In the genomic region with DNA sequence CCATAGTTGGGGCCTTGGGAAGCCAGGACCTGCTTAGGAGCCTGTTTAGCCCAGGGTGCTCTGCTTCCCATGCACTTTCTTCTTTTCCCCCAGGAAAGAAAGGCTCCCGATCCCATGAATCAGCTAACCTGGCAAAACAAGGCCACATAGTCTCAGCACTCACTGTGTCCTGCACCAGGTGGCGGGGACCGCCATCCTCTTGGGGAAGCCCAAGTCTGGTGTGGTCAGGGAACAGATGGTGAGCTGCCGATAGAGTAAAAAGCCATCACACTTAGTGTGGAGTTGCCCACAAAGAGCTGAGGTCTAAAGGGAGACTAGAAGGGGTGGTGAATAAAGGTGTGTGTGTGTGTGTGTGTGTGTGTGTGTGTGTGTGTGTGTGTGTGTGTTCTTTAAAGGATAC, we compare ENCODE assay signal across 21 mouse cellular contexts. TPM values are rescaled to one million over a fixed set of nuclear protein-coding genes. Genes with fewer than 3 reads are reported as not detected.
A peak's percentile ranks its signal among the peaks of the same experiment; 100 is the strongest.
DNase-seq lines count a peak whose midpoint lies in the region; ATAC-seq lines count a peak whose summit lies in the region.
"Had no signal": no experiment of that assay in that cellular context is flagged by ENCODE, and none has a peak within 500 bp of the region (broad histone marks: within the 10 kb centered on the region; RNA-seq: fewer than 3 reads in every experiment).

No protein-coding gene starts in this region.

- 0 out of 2 replicates have a peak overlapping the region, but pooled peaks have one; percentile 19 for H3K27ac ChIP-seq in liver, embryonic 11.5 days (ENCODE audit: low read depth, low read length)
- peak overlapping the region; percentile 71 for H3K27ac ChIP-seq in liver, embryonic 12.5 days
- H3K27ac ChIP-seq in liver, embryonic 15.5 days (replicated peaks) = peak overlapping the region; percentile 77
- no peak overlapping the region for H3K27ac ChIP-seq in hindbrain, embryonic 14.5 days
- H3K27ac ChIP-seq: forebrain, embryonic 10.5 days; forebrain, embryonic 13.5 days; heart, adult 2 months; hindbrain, embryonic 12.5 days had no signal

- H3K4me2 ChIP-seq in liver, embryonic 11.5 days = no peak overlapping the region
- peak overlapping the region; percentile 49 for H3K4me2 ChIP-seq in liver, embryonic 12.5 days
- H3K4me2 ChIP-seq in liver, embryonic 15.5 days = peak overlapping the region; percentile 60
- H3K4me2 ChIP-seq in hindbrain, embryonic 14.5 days (replicated peaks) = no peak overlapping the region
- H3K4me2 ChIP-seq: forebrain, embryonic 13.5 days; heart, embryonic 11.5 days; hindbrain, embryonic 12.5 days had no signal

- H3K9me3 ChIP-seq in liver, embryonic 11.5 days (ENCODE audit: control insufficient read depth, low read length) = no peaks in the 10 kb centered on the region
- no peaks in the 10 kb centered on the region for H3K9me3 ChIP-seq in liver, embryonic 12.5 days (replicated peaks)
- no peaks in the 10 kb centered on the region for H3K9me3 ChIP-seq in liver, embryonic 15.5 days (replicated peaks)
- H3K9me3 ChIP-seq in hindbrain, embryonic 14.5 days (ENCODE audit: control insufficient read depth, low read length) = 0 out of 2 replicates have a peak, but pooled peaks cover 5% of the 10 kb centered on the region
- H3K9me3 ChIP-seq: forebrain, embryonic 10.5 days; forebrain, embryonic 13.5 days; hindbrain, embryonic 12.5 days had no signal

- no peaks in the 10 kb centered on the region for H3K27me3 ChIP-seq in liver, embryonic 11.5 days (replicated peaks; ENCODE audit: control insufficient read depth, insufficient read depth, low read length)
- H3K27me3 ChIP-seq in liver, embryonic 12.5 days (replicated peaks) = no peaks in the 10 kb centered on the region; the same call in 1 of the 2 replicates
- H3K27me3 ChIP-seq in liver, embryonic 15.5 days = peaks cover 3% of the 10 kb centered on the region; the same call in 1 of the 2 replicates
- no peaks in the 10 kb centered on the region for H3K27me3 ChIP-seq in hindbrain, embryonic 14.5 days (ENCODE audit: control insufficient read depth, insufficient read depth, low read length)
- H3K27me3 ChIP-seq: forebrain, embryonic 13.5 days; hindbrain, embryonic 12.5 days had no signal

- no peaks in the 10 kb centered on the region for H3K36me3 ChIP-seq in liver, embryonic 11.5 days (ENCODE audit: control insufficient read depth, insufficient read depth, low read length)
- no peaks in the 10 kb centered on the region for H3K36me3 ChIP-seq in liver, embryonic 12.5 days
- no peaks in the 10 kb centered on the region for H3K36me3 ChIP-seq in liver, embryonic 15.5 days (replicated peaks)
- no peaks in the 10 kb centered on the region for H3K36me3 ChIP-seq in hindbrain, embryonic 14.5 days (replicated peaks; ENCODE audit: control insufficient read depth, insufficient read depth)
- H3K36me3 ChIP-seq: forebrain, embryonic 10.5 days; hindbrain, embryonic 12.5 days had no signal

- no peak overlapping the region for H3K9ac ChIP-seq in liver, embryonic 11.5 days (ENCODE audit: low read depth, low read length)
- peak overlapping the region; percentile 36; the same call in 1 of the 2 replicates for H3K9ac ChIP-seq in liver, embryonic 12.5 days
- H3K9ac ChIP-seq in liver, embryonic 15.5 days = peak overlapping the region; percentile 19; the same call in 1 of the 2 replicates
- H3K9ac ChIP-seq in hindbrain, embryonic 14.5 days = no peak overlapping the region
- H3K9ac ChIP-seq: forebrain, embryonic 13.5 days; forebrain, postnatal 0 days; hindbrain, embryonic 12.5 days had no signal

- no peak for DNase-seq in liver, embryonic 11.5 days (ENCODE audit: low spot score)
- no peak for DNase-seq in liver
- DNase-seq in cerebellum, adult 11 months = no peak
- DNase-seq in hindbrain, embryonic 14.5 days (ENCODE audit: low spot score) = no peak
- no peak for DNase-seq in urinary bladder, adult 2 months (ENCODE audit: low spot score)
- DNase-seq: adrenal gland, adult 2 months; adrenal gland, postnatal 14 days; B cell, adult 2 months; cerebellum, adult 18-20 months; cerebellum, adult 9-10 months; cerebellum, postnatal 14 days; forebrain, postnatal 0 days; gastrocnemius, postnatal 25 days; heart, adult 2 months had no signal

- H3K4me3 ChIP-seq in liver, embryonic 11.5 days (ENCODE audit: low read depth, low read length) = no peak overlapping the region
- no peak overlapping the region for H3K4me3 ChIP-seq in liver, embryonic 12.5 days
- no peak overlapping the region for H3K4me3 ChIP-seq in liver, embryonic 15.5 days (replicated peaks)
- H3K4me3 ChIP-seq in hindbrain, embryonic 14.5 days (replicated peaks; ENCODE audit: low read length) = no peak overlapping the region
- H3K4me3 ChIP-seq: forebrain, embryonic 10.5 days; forebrain, embryonic 13.5 days; heart, adult 2 months; hindbrain, embryonic 12.5 days had no signal

- peaks cover 50% of the 10 kb centered on the region for H3K4me1 ChIP-seq in liver, embryonic 11.5 days (replicated peaks; ENCODE audit: control insufficient read depth, insufficient read depth, low read length)
- H3K4me1 ChIP-seq in liver, embryonic 12.5 days = peaks cover 83% of the 10 kb centered on the region
- H3K4me1 ChIP-seq in liver, embryonic 15.5 days (replicated peaks) = peaks cover 73% of the 10 kb centered on the region
- H3K4me1 ChIP-seq in hindbrain, embryonic 14.5 days (replicated peaks; ENCODE audit: control insufficient read depth, insufficient read depth, low read length) = peaks cover 10% of the 10 kb centered on the region; the same call in 1 of the 2 replicates

- no peak for ATAC-seq in liver, embryonic 11.5 days (replicated peaks; ENCODE audit: low FRiP score)
- no peak for ATAC-seq in liver, embryonic 12.5 days
- ATAC-seq in liver, embryonic 15.5 days (ENCODE audit: insufficient read depth) = no peak
- no peak for ATAC-seq in hindbrain, embryonic 14.5 days (ENCODE audit: low FRiP score)
- ATAC-seq: forebrain, embryonic 13.5 days; forebrain, postnatal 0 days; hindbrain, embryonic 16.5 days had no signal

- 85% methylated on average over 4 of the region's 4 CpGs for WGBS in liver, embryonic 11.5 days
- 84% methylated on average over 4 of the region's 4 CpGs for WGBS in liver, embryonic 12.5 days (ENCODE audit: insufficient replicate concordance)
- WGBS in liver, embryonic 15.5 days (ENCODE audit: insufficient replicate concordance) = 88% methylated on average over 4 of the region's 4 CpGs
- WGBS in hindbrain, embryonic 14.5 days = 88% methylated on average over 4 of the region's 4 CpGs

RNA-seq across cellular contexts. Expression of a gene that starts 57.0 kb away (rescaled TPM):
- polyA plus RNA-seq in liver, embryonic 11.5 days (2014; fragmentation: Nextera tagmentation; extraction: Ambion mirVana) = 97.9 and 103 TPM in 2 replicates
- 77.1 and 78.4 TPM in 2 replicates for polyA plus RNA-seq in liver, embryonic 12.5 days (2016; fragmentation: Nextera tagmentation; extraction: Ambion mirVana)
- polyA plus RNA-seq in liver, embryonic 15.5 days (2015; fragmentation: Nextera tagmentation; extraction: Ambion mirVana) = 77.9 and 82.8 TPM in 2 replicates
- 150 and 160 TPM in 2 replicates for polyA plus RNA-seq in hindbrain, embryonic 14.5 days (2014; fragmentation: Nextera tagmentation; extraction: Ambion mirVana)
- 64.9 and 79.5 TPM in 2 replicates for polyA plus RNA-seq in urinary bladder, adult 2 months (2012; rRNA removed)

Comparison
In these comparisons a context has a peak if more than half of its experiments do, and no peak if none do; other contexts are left out.
1. H3K4me2 ChIP-seq: peak in liver, embryonic 12.5 days (single experiment) and liver, embryonic 15.5 days (single experiment); none in liver, embryonic 11.5 days (single experiment) and hindbrain, embryonic 14.5 days (single experiment).
2. H3K9ac ChIP-seq: peak in liver, embryonic 12.5 days (single experiment) and liver, embryonic 15.5 days (single experiment); none in liver, embryonic 11.5 days (single experiment) and hindbrain, embryonic 14.5 days (single experiment).